Mouse (Mus musculus): Measurements from ENCODE around the gene Helz2. TPM values are rescaled to one million over a fixed set of nuclear protein-coding genes. Genes with fewer than 3 reads are reported as not detected.

Gene Helz2
- polyA plus RNA-seq, 1 experiment from 2014 or later = 0.99 TPM

Other genes starting within 250 kb of the Helz2 start
- gene Chrna4, start 198.5 kb downstream of the Helz2 start, polyA plus RNA-seq (2015; fragmentation: Nextera tagmentation; extraction: Ambion mirVana) = 3.4 and 3.5 TPM in 2 replicates
- 0.39 and 0.42 TPM in 2 replicates for gene Kcnq2, start 106.7 kb downstream of the Helz2 start, polyA plus RNA-seq (2015; fragmentation: Nextera tagmentation; extraction: Ambion mirVana)
- gene Eef1a2, start 85.0 kb downstream of the Helz2 start, polyA plus RNA-seq (2015; fragmentation: Nextera tagmentation; extraction: Ambion mirVana) = 0.21 and 0.25 TPM in 2 replicates
- gene Ppdpf, start 54.8 kb downstream of the Helz2 start, polyA plus RNA-seq (2015; fragmentation: Nextera tagmentation; extraction: Ambion mirVana) = 268 and 282 TPM in 2 replicates
- gene Ptk6, start 39.2 kb downstream of the Helz2 start, polyA plus RNA-seq (2015; fragmentation: Nextera tagmentation; extraction: Ambion mirVana) = 1.5 and 1.6 TPM in 2 replicates
- gene Srms, start 28.8 kb downstream of the Helz2 start, polyA plus RNA-seq (2015; fragmentation: Nextera tagmentation; extraction: Ambion mirVana) = 0.64 and 0.76 TPM in 2 replicates
- 0.20 and 0.23 TPM in 2 replicates for gene Fndc11, start 22.0 kb downstream of the Helz2 start, polyA plus RNA-seq (2015; fragmentation: Nextera tagmentation; extraction: Ambion mirVana)
- 14.7 and 14.8 TPM in 2 replicates for gene Gmeb2, start 46.0 kb upstream of the Helz2 start, polyA plus RNA-seq (2015; fragmentation: Nextera tagmentation; extraction: Ambion mirVana)
- 16.2 and 24.7 TPM in 2 replicates for gene Stmn3, start 72.5 kb upstream of the Helz2 start, polyA plus RNA-seq (2015; fragmentation: Nextera tagmentation; extraction: Ambion mirVana)
- gene Rtel1, start 77.7 kb upstream of the Helz2 start, polyA plus RNA-seq (2015; fragmentation: Nextera tagmentation; extraction: Ambion mirVana) = 35.5 and 40.8 TPM in 2 replicates
- gene Zgpat, start 122.9 kb upstream of the Helz2 start, polyA plus RNA-seq (2015; fragmentation: Nextera tagmentation; extraction: Ambion mirVana) = 43.2 and 44.3 TPM in 2 replicates
- 65.2 and 65.3 TPM in 2 replicates for gene Arfrp1, start 123.4 kb upstream of the Helz2 start, polyA plus RNA-seq (2015; fragmentation: Nextera tagmentation; extraction: Ambion mirVana)
- gene Lime1, start 138.1 kb upstream of the Helz2 start, polyA plus RNA-seq (2015; fragmentation: Nextera tagmentation; extraction: Ambion mirVana) = 23.6 and 24.7 TPM in 2 replicates
- 4.0 and 4.6 TPM in 2 replicates for gene Zbtb46, start 217.4 kb upstream of the Helz2 start, polyA plus RNA-seq (2015; fragmentation: Nextera tagmentation; extraction: Ambion mirVana)

Measured in embryonic facial prominence, embryonic 15.5 days (tissue).